Mouse (Mus musculus) lung, adult 2 months (tissue): ENCODE data around the gene Mrm3. TPM values are rescaled to one million over a fixed set of nuclear protein-coding genes. Genes with fewer than 3 reads are reported as not detected.
A peak's percentile ranks its signal among the peaks of the same experiment; 100 is the strongest.

Experiments used
- DNase-seq: peaks from one replicate; pipeline ENCODE4 v3.0.0; 2022
- H3K4me1 ChIP-seq: fragments of 200-500 bp; 2 replicates; pipeline ENCODE4 v1.6.1; 2011; ENCODE audit warnings: low read length; ENCODE audit not compliant: control insufficient read depth, insufficient read depth
- H3K4me3 ChIP-seq: fragments of 200-500 bp; replicated peaks from 2 replicates; pipeline ENCODE3; 2011; ENCODE audit warnings: low read depth, mild to moderate bottlenecking, control low read depth, low read length; ENCODE audit errors: extremely low read depth
- CTCF ChIP-seq: fragments of 200-500 bp; IDR thresholded peaks from 2 replicates; pipeline ENCODE4 v1.5.1; 2011; ENCODE audit warnings: mild to moderate bottlenecking, low read length, control low read depth; ENCODE audit not compliant: insufficient read depth
- POLR2A ChIP-seq: fragments of 200-500 bp; IDR thresholded peaks from 2 replicates; pipeline ENCODE4 v1.6.1; 2011; ENCODE audit warnings: low read depth, mild to moderate bottlenecking, control low read depth, low read length, borderline replicate concordance; ENCODE audit errors: extremely low read depth
- WGBS: fragments of 180-500 bp; shearing (Covaris S2); methylation state at CpG from one replicate; pipeline ENCODE4 v1.1.7; 2018; 5-methylcytosine and 5-hydroxymethylcytosine counted together
- polyA plus RNA-seq: library from polyadenylated mRNA; depleted of rRNA; stranded (reverse); fragments of >200 nt; gene quantifications from 2 replicates; pipeline ENCODE4 v1.2.3, GENCODE M21; 2012

Gene Mrm3
- polyA plus RNA-seq, 1 experiment: 3.6 TPM

DNA sequence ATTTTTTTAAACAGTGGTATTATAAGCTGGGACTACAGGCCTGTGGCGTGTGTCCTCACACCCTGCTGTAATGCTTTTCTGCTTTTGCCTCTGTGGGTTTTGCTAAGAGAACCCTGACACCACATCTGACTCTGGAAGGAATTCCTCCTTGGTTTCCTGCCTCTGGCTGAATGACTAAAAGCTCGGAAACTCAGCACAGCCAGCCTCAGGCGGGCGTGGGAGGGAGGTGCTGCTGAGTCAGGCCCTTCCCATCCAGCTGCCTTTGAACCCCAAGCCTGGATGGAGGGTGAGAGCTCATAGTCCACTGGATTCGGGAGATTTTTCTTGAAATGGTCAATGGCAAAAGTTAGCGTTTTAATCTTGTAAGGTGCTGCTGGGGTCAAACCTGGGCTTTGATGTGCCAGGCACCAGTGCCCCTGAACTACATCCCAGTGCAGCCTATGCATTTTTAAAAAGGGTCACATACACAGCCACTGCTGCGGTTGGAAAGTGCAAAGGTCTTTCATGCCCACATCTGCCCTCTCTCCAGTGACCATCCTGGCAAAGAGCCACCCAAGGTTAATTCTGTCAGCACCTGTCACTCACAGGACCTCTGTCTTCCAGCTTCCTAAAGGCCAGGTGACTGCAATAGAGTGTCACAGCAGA, 42.0 kb downstream of the Mrm3 start:
- WGBS: 51% methylated on average over 7 of the region's 7 CpGs
- Histone ChIP-seq H3K4me3 (no peak overlapping the region), H3K4me1 (peaks cover 4% of the 10 kb centered on the region; the same call in 1 of the 2 replicates)
- TF ChIP-seq POLR2A (no peak), CTCF (no peak)
- no peak for DNase-seq

- Histone ChIP-seq H3K4me1 (peaks cover 4% of the 10 kb centered on the region; the same call in 1 of the 2 replicates), H3K4me3 (no peak overlapping the region)
- 56% methylated on average over 10 of the region's 10 CpGs for WGBS
- no peak for TF ChIP-seq POLR2A
- no peak for TF ChIP-seq CTCF
- DNase-seq: no peak
Measured at GRCm38 (mm10) chr11:76286534-76287126, 43.1 kb downstream of the Mrm3 start.

DNA sequence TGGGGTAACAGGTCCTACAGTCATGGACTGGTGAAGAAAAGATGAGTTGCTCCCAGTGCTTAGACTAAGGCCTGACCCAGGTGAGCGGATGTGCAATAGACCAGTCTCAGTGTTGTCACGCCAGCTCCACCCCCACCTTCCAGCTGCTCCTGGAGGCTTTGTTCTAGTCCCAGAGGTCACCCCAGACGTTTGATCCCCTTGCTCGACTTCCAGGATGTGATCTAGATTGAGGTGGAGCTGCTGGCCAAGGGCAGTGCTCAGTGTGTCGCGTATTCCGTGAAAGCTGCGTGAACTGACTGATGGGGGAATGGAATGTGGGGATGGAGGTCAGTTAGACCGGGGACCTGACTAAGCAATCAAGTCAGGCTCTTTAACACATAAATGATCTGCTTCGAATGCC, 43.8 kb downstream of the Mrm3 start:
- no peak overlapping the region for H3K4me3 ChIP-seq
- 53% methylated on average over 10 of the region's 10 CpGs for WGBS
- H3K4me1 ChIP-seq: peaks cover 8% of the 10 kb centered on the region
- TF ChIP-seq CTCF (no peak), POLR2A (no peak)
- DNase-seq: no peak

GRCm38 (mm10) chr11:76288645-76289044, 45.1 kb downstream of the Mrm3 start:
- H3K4me3 ChIP-seq: no peak overlapping the region
- WGBS: 87% methylated on average over 6 of the region's 6 CpGs
- no peak for TF ChIP-seq POLR2A
- TF ChIP-seq CTCF: no peak
- peaks cover 14% of the 10 kb centered on the region for H3K4me1 ChIP-seq
- no peak for DNase-seq

DNA sequence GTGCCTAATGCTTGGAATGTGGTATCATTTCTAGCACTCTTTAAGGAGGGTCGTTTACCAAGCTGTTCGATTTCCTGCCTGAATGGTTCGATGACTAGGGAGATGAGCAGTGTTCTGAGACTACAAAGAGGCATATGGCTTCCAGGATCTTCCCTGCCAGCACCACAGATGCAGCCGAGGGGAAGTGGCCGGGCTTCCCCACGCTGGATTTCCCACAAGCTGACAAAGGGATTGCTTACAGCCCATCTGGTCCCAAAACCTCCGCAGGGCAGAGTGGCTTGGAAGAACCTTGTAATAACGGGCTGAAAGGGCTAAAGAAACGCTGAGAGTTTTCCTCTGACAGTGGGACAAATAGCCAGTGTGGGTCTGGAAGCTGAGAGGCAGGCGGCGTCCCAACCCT, 46.9 kb downstream of the Mrm3 start:
- H3K4me3 ChIP-seq: no peak overlapping the region
- WGBS: 49% methylated on average over 11 of the region's 11 CpGs
- peaks cover 19% of the 10 kb centered on the region for H3K4me1 ChIP-seq
- no peak for DNase-seq
- TF ChIP-seq CTCF: no peak
- TF ChIP-seq POLR2A: no peak

- H3K4me3 ChIP-seq: no peak overlapping the region
- DNase-seq: no peak
- 53% methylated on average over 4 of the region's 4 CpGs for WGBS
- no peak for TF ChIP-seq POLR2A
- no peak for TF ChIP-seq CTCF
- H3K4me1 ChIP-seq: peaks cover 18% of the 10 kb centered on the region
Measured at GRCm38 (mm10) chr11:76291960-76292359, 48.4 kb downstream of the Mrm3 start.

GRCm38 (mm10) chr11:76292398-76292797, 48.9 kb downstream of the Mrm3 start:
- peak overlapping the region; percentile 10 for H3K4me3 ChIP-seq
- 24% methylated on average over 15 of the region's 15 CpGs for WGBS
- peak; percentile 42 for DNase-seq

DNA sequence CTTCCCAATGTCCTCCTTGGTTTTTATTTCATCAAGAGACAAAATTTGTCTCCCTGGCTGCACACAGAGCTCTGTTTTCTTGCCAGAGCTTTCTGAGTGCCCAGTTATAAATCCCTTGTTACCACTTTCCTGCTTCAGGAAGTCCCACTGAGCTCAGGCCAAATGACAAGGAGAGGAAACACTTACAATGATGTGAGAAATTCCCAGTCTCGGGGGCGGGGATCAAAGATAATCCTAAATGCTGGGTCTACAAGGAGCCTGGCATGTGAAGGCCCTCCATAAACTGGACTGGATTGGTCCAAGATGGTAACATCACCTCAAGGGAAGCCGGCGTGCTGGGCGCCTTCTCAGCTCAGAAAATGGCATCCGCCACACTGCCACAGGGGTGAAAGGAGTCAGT, 49.3 kb downstream of the Mrm3 start:
- TF ChIP-seq CTCF: no peak
- no peak for TF ChIP-seq POLR2A
- 48% methylated on average over 6 of the region's 6 CpGs for WGBS
- Histone ChIP-seq H3K4me1 (peaks cover 16% of the 10 kb centered on the region; the same call in 1 of the 2 replicates), H3K4me3 (peak overlapping the region; percentile 10)
- DNase-seq: peak; percentile 23

More at GRCm38 (mm10) chr11:76292398-76292797, 48.9 kb downstream of the Mrm3 start:
- peaks cover 16% of the 10 kb centered on the region; the same call in 1 of the 2 replicates for H3K4me1 ChIP-seq
- TF ChIP-seq POLR2A (no peak), CTCF (no peak)

DNA sequence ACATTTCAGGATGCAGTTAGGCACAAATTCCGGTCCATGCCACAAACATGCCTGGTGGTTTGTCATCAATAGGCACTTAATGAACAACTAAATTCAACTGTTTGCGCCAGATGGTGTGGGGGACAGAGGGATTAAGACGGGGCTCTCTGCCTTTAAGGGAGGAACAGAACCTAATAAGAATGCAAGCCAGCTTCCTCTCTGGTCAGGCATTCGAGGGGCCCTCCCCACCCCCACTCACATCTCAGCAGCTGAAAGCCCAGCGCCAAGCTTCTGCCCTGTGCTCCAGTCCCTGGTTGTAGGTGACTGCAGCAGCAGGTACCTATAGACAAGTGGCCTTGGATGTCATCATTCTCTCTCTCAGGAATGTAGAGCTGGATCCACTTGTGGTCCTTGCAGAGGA, 50.6 kb downstream of the Mrm3 start:
- H3K4me1 ChIP-seq: peaks cover 16% of the 10 kb centered on the region; the same call in 1 of the 2 replicates
- TF ChIP-seq CTCF (no peak), POLR2A (no peak)
- no peak overlapping the region for H3K4me3 ChIP-seq
- no peak for DNase-seq
- WGBS: 83% methylated on average over 5 of the region's 5 CpGs

GRCm38 (mm10) chr11:76294836-76295235, 51.3 kb downstream of the Mrm3 start:
- 43% methylated on average over 9 of the region's 9 CpGs for WGBS
- TF ChIP-seq CTCF (no peak), POLR2A (no peak)
- no peak for DNase-seq
- Histone ChIP-seq H3K4me3 (no peak overlapping the region), H3K4me1 (peaks cover 16% of the 10 kb centered on the region; the same call in 1 of the 2 replicates)
